Mouse (Mus musculus) embryo, embryonic 11 days (tissue): ENCODE measurements around the gene Sulf2.

Experiments used
- DNase-seq: peaks from one replicate; pipeline ENCODE4 v3.0.0-alpha.2; 2015

The Sulf2 gene

DNA sequence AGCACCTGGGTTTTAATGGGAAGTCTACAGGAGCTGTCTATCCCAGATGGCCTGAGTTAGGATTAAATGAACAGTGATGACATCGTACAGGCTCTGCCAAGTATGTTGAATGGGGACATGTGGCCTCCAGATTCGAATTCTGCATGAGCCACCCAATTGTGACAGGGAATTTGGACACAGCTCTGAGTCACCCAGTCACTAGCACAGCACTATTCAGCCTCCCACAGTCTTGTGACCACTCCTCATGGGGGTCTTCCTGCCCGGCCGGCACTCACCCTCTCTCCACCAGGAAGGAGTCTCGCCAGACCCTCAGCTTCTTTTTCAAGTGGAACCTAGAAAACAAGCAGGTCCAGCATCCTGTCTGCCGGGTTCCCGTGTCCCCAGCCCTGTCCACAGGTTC, 71.4 kb downstream of the Sulf2 start:
- no peak for DNase-seq

GRCm38 (mm10) chr2:166083542-166084031, 71.9 kb downstream of the Sulf2 start:
- no peak for DNase-seq

DNA sequence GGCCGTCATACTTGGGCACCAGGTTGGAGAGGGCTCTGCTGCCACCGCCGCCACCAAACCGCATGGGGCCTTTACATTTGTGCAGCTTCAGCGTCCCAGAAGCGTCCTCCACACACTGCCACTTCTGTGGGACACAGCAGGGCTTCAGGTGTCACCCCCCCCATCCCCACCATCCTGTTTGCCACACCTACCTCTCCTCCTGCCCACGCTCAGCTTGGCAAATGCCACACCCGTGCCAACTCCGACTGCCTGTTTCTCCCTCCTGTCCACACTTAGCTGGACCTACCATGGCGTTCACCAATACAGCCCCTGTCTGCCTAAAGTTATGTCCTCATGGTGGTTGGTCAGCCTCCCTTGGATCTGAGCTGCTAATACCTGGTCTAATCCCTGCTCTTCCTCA, 72.8 kb downstream of the Sulf2 start:
- DNase-seq: no peak

DNA sequence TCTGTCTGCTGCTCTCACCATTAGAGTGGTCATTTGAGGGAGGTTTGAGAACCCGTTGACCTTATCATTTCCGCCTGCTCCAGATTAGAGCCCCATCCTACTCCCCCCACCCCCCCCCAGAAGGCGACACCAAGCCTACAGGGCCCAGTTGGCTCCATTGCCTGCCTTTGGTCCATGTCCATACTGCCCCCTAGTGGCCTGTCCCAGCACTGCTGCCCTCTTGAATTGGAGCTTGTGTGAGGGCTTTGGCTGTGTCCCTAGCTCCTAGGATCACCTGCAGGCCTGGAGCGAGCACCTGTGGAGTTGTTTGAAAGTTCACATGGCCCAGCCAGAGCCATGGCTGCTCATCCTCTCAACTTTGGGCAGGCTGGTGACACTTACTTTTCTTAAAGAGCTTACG, 73.3 kb downstream of the Sulf2 start:
- peak; percentile 75 for DNase-seq

- no peak for DNase-seq
Observed at GRCm38 (mm10) chr2:166080967-166081750, 74.3 kb downstream of the Sulf2 start.

GRCm38 (mm10) chr2:166079961-166080885, 75.2 kb downstream of the Sulf2 start:
- DNase-seq: peak; percentile 68

DNA sequence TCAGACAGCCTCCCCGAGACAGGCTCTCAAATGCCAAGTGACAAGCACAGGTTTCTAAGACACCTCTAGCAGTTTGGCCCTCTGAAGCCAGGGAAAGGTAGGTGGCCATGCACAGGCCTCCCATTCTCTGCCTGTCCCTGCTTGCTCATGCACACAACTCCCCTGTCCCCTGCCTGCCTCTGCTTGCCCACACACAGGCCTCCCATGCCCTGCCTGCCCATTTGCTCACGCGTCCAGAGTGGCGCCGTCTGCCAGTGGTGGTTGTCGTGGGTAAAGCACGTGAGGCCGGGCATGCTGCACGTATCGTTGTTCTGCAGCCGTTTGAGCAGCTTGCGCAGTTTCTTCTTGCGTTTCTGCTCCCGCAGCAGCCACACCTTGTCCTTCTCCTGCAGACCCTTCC, 76.2 kb downstream of the Sulf2 start:
- DNase-seq: no peak

DNA sequence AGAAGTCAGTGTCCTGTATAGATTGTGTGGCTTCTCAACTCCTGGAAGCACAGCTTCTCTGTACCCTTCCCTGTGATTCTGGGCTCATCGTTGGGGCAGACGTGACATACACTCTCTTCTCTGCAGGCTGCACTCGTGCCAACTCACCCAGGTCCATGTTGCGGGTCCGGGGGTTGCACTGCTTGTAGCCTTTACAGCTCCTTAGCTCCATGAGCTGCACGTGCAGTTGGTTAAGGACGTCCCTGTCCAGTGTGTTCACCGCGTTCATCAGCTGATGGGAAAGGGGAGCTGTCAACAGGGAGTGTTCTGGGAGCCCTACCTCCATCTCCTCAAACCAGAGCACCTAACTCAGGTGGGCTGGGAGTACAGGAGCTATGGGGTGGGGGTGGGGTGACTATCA, 78.1 kb downstream of the Sulf2 start:
- no peak for DNase-seq

- no peak for DNase-seq
Observed at GRCm38 (mm10) chr2:166074322-166074721, 81.1 kb downstream of the Sulf2 start.

GRCm38 (mm10) chr2:166073082-166073481, 82.4 kb downstream of the Sulf2 start:
- no peak for DNase-seq

GRCm38 (mm10) chr2:166071889-166072288, 83.6 kb downstream of the Sulf2 start:
- no peak for DNase-seq

- no peak for DNase-seq
Observed at GRCm38 (mm10) chr2:166071481-166071880, 84.0 kb downstream of the Sulf2 start.

GRCm38 (mm10) chr2:166069738-166070137, 85.7 kb downstream of the Sulf2 start:
- DNase-seq: no peak

- no peak for DNase-seq
Observed at GRCm38 (mm10) chr2:166069164-166069563, 86.3 kb downstream of the Sulf2 start.

GRCm38 (mm10) chr2:166068261-166068660, 87.2 kb downstream of the Sulf2 start:
- no peak for DNase-seq

GRCm38 (mm10) chr2:166066434-166066833, 89.0 kb downstream of the Sulf2 start:
- no peak for DNase-seq

GRCm38 (mm10) chr2:166062431-166062830, 93.0 kb downstream of the Sulf2 start:
- DNase-seq: no peak

GRCm38 (mm10) chr2:166062008-166062407, 93.5 kb downstream of the Sulf2 start:
- DNase-seq: no peak

- DNase-seq: no peak
Observed at GRCm38 (mm10) chr2:166059684-166060423, 95.6 kb downstream of the Sulf2 start.

GRCm38 (mm10) chr2:166054002-166054539, 101.4 kb downstream of the Sulf2 start:
- no peak for DNase-seq

GRCm38 (mm10) chr2:166051966-166052365, 103.5 kb downstream of the Sulf2 start:
- no peak for DNase-seq

GRCm38 (mm10) chr2:166051421-166051820, 104.0 kb downstream of the Sulf2 start:
- no peak for DNase-seq

DNA sequence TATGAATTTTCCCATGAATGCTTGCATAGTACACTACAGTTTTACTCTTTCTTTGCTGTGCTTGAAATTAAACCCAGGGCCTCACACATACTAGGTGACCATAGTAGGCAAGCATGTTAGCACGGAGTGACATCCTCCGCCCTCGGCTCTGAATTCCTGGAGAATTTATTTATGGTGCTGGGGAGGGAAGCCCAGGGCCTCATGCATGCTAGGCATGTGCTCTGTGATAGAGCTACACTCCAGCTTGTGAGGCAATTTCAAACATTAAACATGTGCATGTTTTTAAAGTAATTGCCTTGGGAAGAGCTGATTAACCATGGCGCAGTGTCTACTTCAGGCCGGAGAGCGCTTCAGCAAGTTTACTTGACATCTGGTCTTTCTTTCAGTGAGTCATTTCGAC, 106.6 kb downstream of the Sulf2 start:
- no peak for DNase-seq
